Mouse (Mus musculus): Measurements from ENCODE around the gene Rfc5. TPM values are rescaled to one million over a fixed set of nuclear protein-coding genes. Genes with fewer than 3 reads are reported as not detected.

The Rfc5 gene
- polyA plus RNA-seq, 1 experiment from 2014 or later = 33.1 TPM

DNA sequence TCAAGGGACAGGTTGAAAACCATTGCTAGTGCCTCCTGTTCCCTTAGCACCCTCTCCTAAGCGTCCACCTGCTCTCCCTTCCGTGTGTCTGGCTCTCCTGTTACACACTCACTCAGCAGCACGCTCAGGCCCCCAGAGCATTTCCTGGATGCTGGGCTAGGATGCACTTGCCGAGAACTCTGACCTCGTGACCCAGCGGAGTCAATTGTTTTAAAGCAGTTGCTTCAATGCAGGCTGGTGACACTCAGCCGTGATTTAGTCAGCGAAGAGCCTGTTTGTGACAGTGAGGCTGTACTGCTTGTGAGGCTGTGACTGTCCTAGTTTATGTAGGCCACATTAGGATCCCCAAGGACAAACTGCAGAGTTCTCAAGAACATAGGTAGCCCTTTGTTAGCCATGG is 21.6 kb downstream of the Rfc5 start:
- no peak for ATAC-seq (replicated peaks)
- no peak overlapping the region for H3K27ac ChIP-seq
- peaks cover 49% of the 10 kb centered on the region; the same call in 1 of the 2 replicates for H3K36me3 ChIP-seq (replicated peaks)
- 68% methylated on average over 8 of the region's 8 CpGs for WGBS
- no peak overlapping the region for H3K4me2 ChIP-seq
- H3K4me3 ChIP-seq = no peak overlapping the region
- no peak overlapping the region for H3K9ac ChIP-seq
- H3K4me1 ChIP-seq = peaks cover 5% of the 10 kb centered on the region; the same call in 1 of the 2 replicates
- H3K9me3 ChIP-seq = no peaks in the 10 kb centered on the region
- no peaks in the 10 kb centered on the region for H3K27me3 ChIP-seq (replicated peaks)

DNA sequence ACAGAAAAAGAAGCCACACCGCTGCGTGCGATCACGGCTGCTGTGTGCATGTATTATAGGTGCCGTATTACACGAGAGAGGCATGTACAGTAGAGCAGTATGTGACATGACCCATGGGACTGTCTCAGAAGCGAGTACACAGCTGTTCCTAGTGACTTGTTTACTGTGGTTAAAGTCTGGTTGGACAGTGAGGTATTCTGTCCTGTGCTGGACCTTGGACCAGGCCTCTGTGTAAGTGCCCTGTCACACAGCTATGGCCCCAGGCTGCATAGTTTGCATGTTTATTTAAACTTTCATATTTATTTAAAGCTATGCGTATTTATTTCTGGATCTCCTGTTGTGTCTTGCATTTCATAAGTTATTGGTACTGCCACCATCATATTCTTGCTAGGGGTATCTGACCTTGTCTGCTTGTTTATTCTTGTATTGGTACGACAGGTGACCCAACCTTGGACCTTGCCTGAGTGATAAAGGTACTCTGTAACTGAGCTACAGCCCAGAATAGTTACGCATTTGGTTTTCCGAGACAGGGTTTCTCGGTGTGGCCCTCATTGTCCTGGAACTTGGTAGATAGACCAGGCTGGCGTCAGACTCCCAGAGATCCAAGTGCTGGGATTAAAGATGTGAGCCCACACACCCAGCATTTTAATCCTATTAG is 22.8 kb downstream of the Rfc5 start:
- ATAC-seq (replicated peaks) = no peak
- 87% methylated on average over 13 of the region's 13 CpGs for WGBS
- Histone ChIP-seq H3K27ac (no peak overlapping the region), H3K9ac (no peak overlapping the region), H3K4me1 (peaks cover 7% of the 10 kb centered on the region), H3K9me3 (no peaks in the 10 kb centered on the region), H3K36me3 (replicated peaks) (peaks cover 40% of the 10 kb centered on the region; the same call in 1 of the 2 replicates), H3K4me3 (no peak overlapping the region), H3K4me2 (no peak overlapping the region), H3K27me3 (replicated peaks) (no peaks in the 10 kb centered on the region)

DNA sequence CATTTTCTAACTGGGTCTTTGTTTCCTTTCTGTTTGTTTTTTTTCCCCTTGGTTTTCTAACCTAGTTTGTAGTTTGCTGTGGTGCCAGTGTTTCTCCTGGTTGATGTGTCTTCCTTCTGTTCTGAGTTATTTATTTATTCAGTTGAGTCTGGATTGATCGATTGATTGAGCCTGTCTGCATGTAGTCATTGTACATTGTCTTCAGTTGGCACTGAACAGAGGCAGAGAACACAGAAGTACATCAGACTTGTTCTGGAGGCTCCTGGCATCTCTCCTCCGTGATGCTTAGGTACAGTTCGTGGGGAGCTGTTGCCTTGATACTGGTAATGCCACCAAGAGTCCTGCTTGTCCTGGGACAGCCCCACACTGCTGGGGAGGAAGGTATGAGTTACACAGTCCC is 24.0 kb downstream of the Rfc5 start:
- Histone ChIP-seq H3K27ac (no peak overlapping the region), H3K9me3 (no peaks in the 10 kb centered on the region), H3K4me1 (peaks cover 20% of the 10 kb centered on the region), H3K4me3 (no peak overlapping the region), H3K27me3 (replicated peaks) (no peaks in the 10 kb centered on the region), H3K9ac (no peak overlapping the region), H3K36me3 (replicated peaks) (peaks cover 32% of the 10 kb centered on the region; the same call in 1 of the 2 replicates), H3K4me2 (no peak overlapping the region)
- 90% methylated on average over 3 of the region's 3 CpGs for WGBS
- no peak for ATAC-seq (replicated peaks)

DNA sequence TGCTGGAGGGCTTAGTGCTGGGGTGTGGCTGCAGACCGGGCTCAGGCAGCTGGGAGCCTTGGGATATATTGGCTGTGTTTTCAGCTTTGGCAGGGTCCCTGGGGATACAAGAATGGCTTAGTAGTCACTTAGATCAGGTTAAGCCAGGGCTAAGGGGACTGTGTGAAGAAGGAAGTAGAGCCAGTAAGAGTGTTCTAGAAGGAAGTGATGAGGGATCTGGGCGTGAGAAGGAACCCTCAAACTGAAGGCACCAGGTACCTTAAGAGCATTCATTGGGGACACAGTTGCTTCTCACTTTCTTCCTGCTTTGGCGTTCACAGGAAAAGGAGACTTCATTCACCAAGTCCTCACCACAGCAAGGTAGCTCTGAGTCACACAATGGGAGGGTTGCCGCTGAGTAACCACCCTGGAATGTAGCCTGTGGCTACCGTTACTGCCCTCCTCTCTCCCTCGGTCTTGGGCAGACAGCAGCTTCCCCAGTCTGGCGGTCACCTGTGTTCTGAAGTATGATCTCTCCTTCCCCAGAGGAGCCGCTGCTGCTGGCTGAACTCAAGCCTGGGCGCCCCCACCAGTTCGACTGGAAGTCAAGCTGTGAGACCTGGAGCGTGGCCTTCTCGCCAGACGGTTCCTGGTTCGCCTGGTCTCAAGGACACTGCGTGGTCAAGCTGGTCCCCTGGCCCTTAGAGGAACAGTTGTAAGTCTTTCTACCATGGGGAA is 25.6 kb downstream of the Rfc5 start:
- 57% methylated on average over 15 of the region's 15 CpGs for WGBS
- Histone ChIP-seq H3K27me3 (replicated peaks) (no peaks in the 10 kb centered on the region), H3K4me2 (no peak overlapping the region), H3K9me3 (no peaks in the 10 kb centered on the region), H3K4me1 (peaks cover 35% of the 10 kb centered on the region), H3K27ac (no peak overlapping the region), H3K9ac (no peak overlapping the region), H3K4me3 (no peak overlapping the region), H3K36me3 (replicated peaks) (peaks cover 21% of the 10 kb centered on the region; the same call in 1 of the 2 replicates)
- ATAC-seq (replicated peaks) = no peak

DNA sequence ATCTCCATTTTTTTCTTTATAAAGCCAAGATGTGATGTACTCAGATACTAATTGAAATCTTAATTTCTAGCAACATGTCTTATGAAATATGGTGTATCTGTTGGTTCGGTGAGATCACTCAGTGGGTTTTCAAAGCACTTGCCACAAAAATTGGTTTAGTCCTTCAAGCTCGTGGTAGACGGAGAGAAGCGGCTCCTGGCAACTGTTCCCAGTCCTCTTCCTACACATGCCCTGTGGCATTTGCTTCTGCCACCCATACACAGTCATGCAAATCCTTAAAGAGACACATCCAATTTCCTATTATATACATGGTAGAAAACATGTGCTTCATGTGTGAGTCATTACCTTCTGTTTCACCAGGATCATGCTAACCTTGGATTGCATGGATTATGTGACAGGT is 27.3 kb downstream of the Rfc5 start:
- H3K27me3 ChIP-seq (replicated peaks) = no peaks in the 10 kb centered on the region
- WGBS = 75% methylated on average over 4 of the region's 4 CpGs
- H3K9me3 ChIP-seq = no peaks in the 10 kb centered on the region
- no peak overlapping the region for H3K4me3 ChIP-seq
- peaks cover 36% of the 10 kb centered on the region for H3K4me1 ChIP-seq
- H3K9ac ChIP-seq = no peak overlapping the region
- H3K36me3 ChIP-seq (replicated peaks) = peaks cover 15% of the 10 kb centered on the region; the same call in 1 of the 2 replicates
- no peak overlapping the region for H3K4me2 ChIP-seq
- ATAC-seq (replicated peaks) = no peak
- no peak overlapping the region for H3K27ac ChIP-seq

DNA sequence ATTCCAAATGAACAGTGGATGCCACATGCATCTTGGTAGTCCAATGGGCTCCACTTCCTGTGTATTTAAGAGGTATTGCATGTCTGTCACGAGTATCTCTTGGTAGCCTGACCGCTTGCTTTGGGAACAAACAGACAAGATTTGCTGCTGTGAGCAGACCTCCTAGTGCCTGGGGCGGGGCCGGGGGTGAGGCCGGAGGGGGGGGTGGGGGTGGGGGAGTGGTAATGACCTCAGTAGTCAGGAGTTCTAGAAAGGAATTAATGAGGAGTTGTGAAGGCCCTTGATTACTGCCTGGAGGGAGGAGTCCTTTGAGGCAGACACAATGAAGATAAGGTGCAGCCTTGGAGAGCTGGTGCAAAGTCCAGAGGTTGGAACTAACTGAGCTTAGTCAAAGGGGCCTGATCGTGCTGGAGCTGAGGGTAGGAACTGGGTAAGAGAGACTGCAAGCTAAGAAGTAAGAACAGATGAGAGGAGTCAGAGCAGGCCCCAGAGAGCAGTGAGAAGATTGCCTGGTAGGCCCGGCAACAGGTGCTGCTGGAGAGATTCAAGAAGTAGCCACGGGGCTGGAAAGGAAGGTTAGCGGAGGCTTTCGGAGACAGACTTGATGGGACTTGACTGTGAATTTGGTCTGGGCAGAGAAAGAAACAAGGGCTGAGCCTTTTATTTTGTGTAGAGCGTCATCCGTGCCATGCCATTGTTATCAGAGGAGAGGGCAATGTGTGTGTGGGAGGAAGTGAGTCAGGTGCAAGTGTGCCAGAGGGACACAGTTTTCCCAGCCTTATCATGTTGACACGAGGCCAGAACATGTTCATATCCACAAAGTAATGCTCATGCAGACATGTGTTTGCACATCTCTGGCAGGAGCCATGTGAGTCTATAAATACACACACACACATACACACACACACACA is 28.0 kb downstream of the Rfc5 start:
- no peak overlapping the region for H3K4me3 ChIP-seq
- 42% methylated on average over 13 of the region's 13 CpGs for WGBS
- peaks cover 41% of the 10 kb centered on the region for H3K4me1 ChIP-seq
- no peak overlapping the region for H3K4me2 ChIP-seq
- peaks cover 15% of the 10 kb centered on the region; the same call in 1 of the 2 replicates for H3K36me3 ChIP-seq (replicated peaks)
- H3K9me3 ChIP-seq = no peaks in the 10 kb centered on the region
- H3K9ac ChIP-seq = no peak overlapping the region
- no peak for ATAC-seq (replicated peaks)
- no peak overlapping the region for H3K27ac ChIP-seq
- H3K27me3 ChIP-seq (replicated peaks) = no peaks in the 10 kb centered on the region

DNA sequence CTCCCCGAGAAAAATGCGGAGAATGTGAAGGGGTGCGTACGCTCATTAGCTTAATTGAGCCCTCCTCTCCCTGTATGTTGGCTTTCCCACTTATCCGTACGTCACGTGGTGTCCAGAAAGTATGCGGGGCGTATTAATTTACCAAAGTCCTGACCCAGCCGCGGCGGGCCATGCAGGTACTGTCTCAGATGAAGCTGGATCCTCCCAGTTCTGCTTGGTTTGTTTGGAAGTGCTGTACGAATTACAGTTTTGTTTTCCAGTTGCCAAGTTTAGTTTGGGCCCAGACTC is 28.7 kb downstream of the Rfc5 start:
- peaks cover 44% of the 10 kb centered on the region for H3K4me1 ChIP-seq
- H3K9ac ChIP-seq = no peak overlapping the region
- no peak for ATAC-seq (replicated peaks)
- no peak overlapping the region for H3K27ac ChIP-seq
- 44% methylated on average over 13 of the region's 13 CpGs for WGBS
- H3K4me3 ChIP-seq = no peak overlapping the region
- peaks cover 14% of the 10 kb centered on the region; the same call in 1 of the 2 replicates for H3K36me3 ChIP-seq (replicated peaks)
- H3K27me3 ChIP-seq (replicated peaks) = no peaks in the 10 kb centered on the region
- H3K4me2 ChIP-seq = no peak overlapping the region
- no peaks in the 10 kb centered on the region for H3K9me3 ChIP-seq

DNA sequence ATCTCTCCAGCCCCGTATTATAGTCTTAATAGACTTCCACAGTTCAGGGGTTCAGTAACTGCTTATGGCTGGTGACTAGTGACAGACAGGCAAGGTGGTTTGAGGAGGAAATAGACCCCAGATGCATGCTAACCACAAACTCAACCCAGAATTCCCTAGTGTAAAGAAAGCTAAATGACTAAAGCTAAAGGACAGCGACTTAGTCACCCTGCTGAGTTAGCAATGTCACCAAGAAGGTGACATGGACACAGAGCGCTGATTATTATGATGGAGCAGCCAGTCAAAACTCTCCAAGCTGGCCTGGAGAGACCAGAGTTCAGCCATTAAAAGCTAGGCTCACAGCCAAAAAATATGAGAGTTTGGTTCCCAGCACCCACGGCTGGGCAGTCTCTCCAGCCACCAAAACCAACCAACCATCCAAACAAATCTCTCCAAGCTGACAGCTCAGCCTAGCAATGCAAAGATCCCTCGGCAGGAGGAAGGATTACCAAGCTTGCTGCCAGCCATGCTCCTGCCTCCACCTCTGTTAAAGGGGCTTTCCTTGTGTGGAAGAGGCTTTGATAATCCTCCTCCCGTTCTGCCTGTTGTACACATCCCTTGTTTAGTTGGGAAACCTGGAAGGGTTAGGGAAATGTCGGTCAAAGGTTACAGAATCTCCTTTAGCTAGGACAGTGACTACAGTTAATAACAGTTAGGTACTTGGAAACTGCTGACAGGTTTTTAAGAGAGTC is 29.2 kb downstream of the Rfc5 start:
- 31% methylated on average over 7 of the region's 7 CpGs for WGBS
- H3K4me1 ChIP-seq = peaks cover 44% of the 10 kb centered on the region
- H3K9me3 ChIP-seq = no peaks in the 10 kb centered on the region
- ATAC-seq (replicated peaks) = no peak
- H3K4me3 ChIP-seq = no peak overlapping the region
- peaks cover 9% of the 10 kb centered on the region; the same call in 1 of the 2 replicates for H3K36me3 ChIP-seq (replicated peaks)
- no peak overlapping the region for H3K4me2 ChIP-seq
- no peak overlapping the region for H3K9ac ChIP-seq
- no peaks in the 10 kb centered on the region for H3K27me3 ChIP-seq (replicated peaks)
- no peak overlapping the region for H3K27ac ChIP-seq

DNA sequence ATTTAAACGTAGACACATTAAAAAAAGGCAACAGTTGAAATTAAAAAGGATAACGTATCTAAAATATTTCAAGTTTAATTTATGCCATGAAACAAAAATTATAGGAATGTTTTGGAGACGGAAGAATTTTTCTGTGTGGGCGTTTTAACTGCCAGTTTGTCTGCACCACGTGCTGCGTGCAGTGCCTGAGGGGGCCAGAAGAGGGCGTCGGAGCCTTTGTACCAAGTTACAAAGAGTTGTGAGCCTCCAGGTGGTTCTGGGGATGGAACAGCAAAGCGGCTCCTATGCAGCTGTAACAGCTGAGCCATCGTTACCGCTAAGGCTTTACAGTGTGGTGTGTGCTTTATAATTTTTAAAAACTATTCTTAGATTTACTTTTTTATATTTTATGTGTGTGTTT is 30.1 kb downstream of the Rfc5 start:
- ATAC-seq (replicated peaks) = no peak
- WGBS = 38% methylated on average over 11 of the region's 11 CpGs
- Histone ChIP-seq H3K27me3 (replicated peaks) (no peaks in the 10 kb centered on the region), H3K9me3 (no peaks in the 10 kb centered on the region), H3K4me1 (peaks cover 44% of the 10 kb centered on the region), H3K36me3 (replicated peaks) (peaks cover 2% of the 10 kb centered on the region; the same call in 1 of the 2 replicates), H3K4me3 (peak overlapping the region; percentile 79), H3K9ac (no peak overlapping the region), H3K4me2 (peak overlapping the region; percentile 95), H3K27ac (no peak overlapping the region)

DNA sequence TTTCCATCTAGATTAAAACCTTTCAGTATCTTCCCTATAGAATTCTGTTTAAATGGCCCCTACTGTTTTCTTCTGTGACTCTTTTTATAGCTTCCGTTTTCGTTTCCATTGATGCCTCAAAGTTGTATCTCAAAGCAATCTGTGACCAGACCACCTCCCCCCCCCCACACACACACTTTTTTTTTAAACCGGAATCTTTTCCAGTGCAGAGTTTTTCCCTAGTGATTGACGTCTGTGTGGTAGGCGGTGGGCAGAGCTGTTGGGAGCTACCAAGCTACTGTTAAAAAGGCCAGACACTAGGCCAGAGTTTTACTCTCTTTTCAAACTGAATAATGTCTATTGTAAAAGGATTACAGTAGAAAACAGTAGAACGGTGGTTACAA is 30.6 kb downstream of the Rfc5 start:
- Histone ChIP-seq H3K27ac (peak overlapping the region; percentile 91), H3K9me3 (no peaks in the 10 kb centered on the region), H3K9ac (peak overlapping the region; percentile 95), H3K4me2 (peak overlapping the region; percentile 95), H3K36me3 (replicated peaks) (no peaks in the 10 kb centered on the region), H3K4me3 (peak overlapping the region; percentile 79), H3K4me1 (peaks cover 44% of the 10 kb centered on the region), H3K27me3 (replicated peaks) (no peaks in the 10 kb centered on the region)
- WGBS = 3% methylated on average over 6 of the region's 6 CpGs
- no peak for ATAC-seq (replicated peaks)

DNA sequence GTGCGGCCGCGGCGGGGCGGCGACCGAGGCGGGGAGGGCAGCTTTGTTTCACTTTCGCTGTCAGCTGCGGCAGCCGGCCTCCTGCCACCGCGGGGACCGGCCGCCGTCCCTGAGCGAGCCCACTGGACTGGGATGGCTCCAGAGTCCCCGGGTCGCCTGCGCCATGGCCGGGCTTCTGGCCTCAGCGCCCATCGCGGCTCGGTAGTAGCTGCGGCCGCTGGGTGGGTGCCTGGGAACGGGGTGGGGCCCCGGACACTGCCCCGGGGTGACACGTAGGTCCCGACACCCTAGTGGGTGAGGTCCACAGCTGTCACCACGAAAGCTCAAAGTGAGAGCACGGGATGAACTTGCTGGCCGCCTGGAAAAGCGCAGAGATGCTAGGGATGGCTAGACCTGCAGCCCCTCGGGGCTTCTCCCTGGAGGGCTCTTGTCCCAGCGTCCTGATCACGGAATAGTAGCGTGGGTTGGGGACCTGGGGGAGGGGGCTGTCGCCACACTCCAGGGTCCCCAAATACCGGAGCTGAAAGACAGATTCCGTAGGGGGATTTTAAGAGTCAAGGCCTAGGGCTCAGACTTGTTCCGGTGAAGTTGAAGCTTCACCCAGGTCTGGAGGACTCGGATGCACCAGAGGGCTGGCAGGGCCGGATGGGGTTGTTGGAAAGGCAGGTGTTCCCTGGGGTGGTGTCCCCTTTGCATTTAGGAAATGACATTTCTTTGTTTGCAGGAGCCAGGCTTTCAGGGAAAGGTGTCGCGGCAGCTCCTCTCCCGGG is 31.2 kb downstream of the Rfc5 start:
- peak; percentile 51 for ATAC-seq (replicated peaks)
- H3K4me1 ChIP-seq = peaks cover 41% of the 10 kb centered on the region
- WGBS = under 1% methylated on average over 49 of the region's 49 CpGs

More for the DNA sequence above, 31.2 kb downstream of the Rfc5 start:
- peak overlapping the region; percentile 95 for H3K4me2 ChIP-seq
- H3K9me3 ChIP-seq = no peaks in the 10 kb centered on the region
- H3K4me3 ChIP-seq = peak overlapping the region; percentile 79
- H3K9ac ChIP-seq = peak overlapping the region; percentile 95
- H3K27ac ChIP-seq = peak overlapping the region; percentile 91
- no peaks in the 10 kb centered on the region for H3K36me3 ChIP-seq (replicated peaks)
- no peaks in the 10 kb centered on the region for H3K27me3 ChIP-seq (replicated peaks)
